Mouse (Mus musculus): Measurements from ENCODE around the gene Ano3. TPM values are rescaled to one million over a fixed set of nuclear protein-coding genes. Genes with fewer than 3 reads are reported as not detected.

The Ano3 gene
- polyA plus RNA-seq, 1 experiment from 2014 or later = 1.5 TPM

DNA sequence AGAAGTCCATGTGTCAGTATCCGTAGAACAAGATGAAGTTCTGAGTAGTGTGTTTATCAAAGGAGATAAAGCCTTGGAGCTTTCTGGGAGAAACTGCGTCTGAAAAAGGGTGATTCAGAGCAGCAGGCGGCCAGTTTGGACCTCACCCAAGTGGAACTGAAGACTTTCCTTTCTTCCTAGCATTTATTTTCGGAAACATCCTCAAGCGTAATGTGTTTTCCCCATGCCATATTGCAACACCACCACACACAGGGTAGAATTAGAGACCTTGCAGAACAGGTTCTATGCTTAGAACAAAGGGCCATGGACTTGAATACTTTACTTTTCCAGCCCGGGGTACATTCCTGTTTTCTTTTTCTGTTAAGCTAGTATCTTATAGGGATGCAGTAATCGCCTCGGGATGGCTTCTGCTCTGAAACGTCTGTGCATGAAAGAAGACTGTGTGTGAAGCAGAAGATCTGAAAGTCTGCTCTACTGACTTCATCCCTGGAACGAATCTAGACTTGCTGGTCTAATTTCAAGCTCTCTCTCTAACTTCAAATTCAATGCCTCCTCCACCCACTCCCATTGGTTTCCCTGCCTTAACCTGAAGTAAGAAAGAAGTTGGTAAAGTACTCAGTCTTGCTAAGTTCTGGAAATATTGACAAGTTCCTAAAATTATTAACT lies 240.5 kb downstream of the Ano3 start:
- H3K27ac ChIP-seq (ENCODE audit: low read depth, low read length) = no peak overlapping the region
- H3K36me3 ChIP-seq (ENCODE audit: control insufficient read depth, insufficient read depth, low read length) = no peaks in the 10 kb centered on the region
- no peaks in the 10 kb centered on the region for H3K4me1 ChIP-seq (ENCODE audit: control insufficient read depth, insufficient read depth, low read length)
- H3K9ac ChIP-seq (ENCODE audit: low read length) = no peak overlapping the region
- H3K9me3 ChIP-seq (ENCODE audit: control insufficient read depth, low read length) = no peaks in the 10 kb centered on the region
- H3K27me3 ChIP-seq (ENCODE audit: control insufficient read depth, insufficient read depth, low read length) = no peaks in the 10 kb centered on the region
- WGBS = 84% methylated on average over 10 of the region's 10 CpGs
- DNase-seq (ENCODE audit: low spot score, missing footprints) (no peak), ATAC-seq (ENCODE audit: low FRiP score) (no peak)
- no peak overlapping the region for H3K4me3 ChIP-seq (ENCODE audit: low read depth, low read length)
- H3K4me2 ChIP-seq = no peak overlapping the region

DNA sequence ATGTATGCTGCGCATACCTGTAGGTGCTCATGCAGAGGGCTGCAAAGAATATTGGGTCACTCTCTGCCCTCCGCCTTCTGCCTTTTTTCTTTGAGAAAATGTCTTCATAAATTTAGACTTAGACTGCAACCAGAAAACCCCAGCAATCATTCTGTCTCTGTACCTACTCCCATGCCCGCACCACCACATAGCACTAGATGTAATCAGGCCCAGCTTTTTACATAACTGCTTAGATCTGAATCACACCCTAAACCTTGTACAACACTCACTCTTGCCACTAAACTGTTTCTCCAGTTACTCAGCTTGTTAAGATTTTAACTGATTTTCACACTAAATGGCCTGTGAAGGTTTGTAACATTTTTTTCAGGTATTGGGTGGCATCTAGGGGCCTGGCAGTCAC lies 241.3 kb downstream of the Ano3 start:
- Histone ChIP-seq H3K4me2 (no peak overlapping the region), H3K4me3 (ENCODE audit: low read depth, low read length) (no peak overlapping the region), H3K9ac (ENCODE audit: low read length) (no peak overlapping the region), H3K9me3 (ENCODE audit: control insufficient read depth, low read length) (no peaks in the 10 kb centered on the region), H3K4me1 (ENCODE audit: control insufficient read depth, insufficient read depth, low read length) (no peaks in the 10 kb centered on the region), H3K27me3 (ENCODE audit: control insufficient read depth, insufficient read depth, low read length) (no peaks in the 10 kb centered on the region), H3K36me3 (ENCODE audit: control insufficient read depth, insufficient read depth, low read length) (no peaks in the 10 kb centered on the region), H3K27ac (ENCODE audit: low read depth, low read length) (no peak overlapping the region)
- ATAC-seq (ENCODE audit: low FRiP score) (no peak), DNase-seq (ENCODE audit: low spot score, missing footprints) (no peak)
- WGBS = 98% methylated on average over 3 of the region's 3 CpGs

DNA sequence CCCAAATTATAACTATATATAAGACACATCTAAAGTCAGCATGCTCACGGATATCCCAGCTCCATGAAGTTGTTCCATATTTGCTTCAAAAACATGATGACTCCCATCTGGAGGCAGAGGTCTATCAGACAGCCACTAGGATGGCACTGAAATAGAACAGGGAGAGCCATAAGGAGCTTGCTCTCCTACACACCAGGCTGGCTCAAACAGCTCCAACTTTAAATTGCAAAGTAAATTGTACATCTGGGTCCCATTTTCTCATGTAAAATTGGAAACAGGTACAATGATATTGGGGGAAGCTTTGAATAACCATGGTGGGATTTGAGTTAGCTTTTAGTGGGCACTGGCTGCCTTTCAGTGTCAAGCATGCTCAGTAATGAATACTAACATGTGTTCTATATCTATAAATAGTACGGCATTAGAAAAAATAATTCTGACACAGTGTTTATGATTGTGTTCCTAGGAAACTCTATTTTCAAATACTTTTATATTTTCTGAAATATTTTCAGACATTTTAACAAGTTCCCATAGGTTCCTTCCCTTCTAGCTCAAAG lies 279.6 kb downstream of the Ano3 start:
- Histone ChIP-seq H3K4me2 (no peak overlapping the region), H3K27ac (ENCODE audit: low read depth, low read length) (no peak overlapping the region), H3K36me3 (ENCODE audit: control insufficient read depth, insufficient read depth, low read length) (no peaks in the 10 kb centered on the region), H3K27me3 (ENCODE audit: control insufficient read depth, insufficient read depth, low read length) (no peaks in the 10 kb centered on the region), H3K4me1 (ENCODE audit: control insufficient read depth, insufficient read depth, low read length) (no peaks in the 10 kb centered on the region), H3K4me3 (ENCODE audit: low read depth, low read length) (no peak overlapping the region), H3K9me3 (ENCODE audit: control insufficient read depth, low read length) (no peaks in the 10 kb centered on the region), H3K9ac (ENCODE audit: low read length) (no peak overlapping the region)
- DNase-seq (ENCODE audit: low spot score, missing footprints) (no peak), ATAC-seq (ENCODE audit: low FRiP score) (no peak)
- 87% methylated on average over 2 of the region's 2 CpGs for WGBS

DNA sequence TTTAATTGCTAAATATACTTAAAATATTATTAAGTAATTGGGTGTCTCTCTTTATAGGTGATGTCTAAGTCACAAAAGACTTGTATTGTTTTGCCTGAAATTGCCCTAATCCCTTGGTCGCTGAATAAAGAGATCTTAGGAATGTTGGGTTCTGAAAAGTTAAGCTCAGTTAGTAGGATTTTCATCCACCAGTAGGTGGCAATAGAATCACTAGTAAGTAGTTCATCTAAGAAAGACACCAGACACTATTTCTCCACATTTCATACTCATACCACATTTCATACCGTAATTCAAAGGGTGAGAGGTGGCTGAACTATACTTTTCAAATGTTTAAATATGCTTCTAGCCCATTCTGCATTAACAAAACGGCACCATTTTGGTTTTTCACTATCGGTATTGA lies 287.4 kb downstream of the Ano3 start:
- peak; percentile 90 for DNase-seq (ENCODE audit: low spot score, missing footprints)
- Histone ChIP-seq H3K4me1 (ENCODE audit: control insufficient read depth, insufficient read depth, low read length) (no peaks in the 10 kb centered on the region), H3K27me3 (ENCODE audit: control insufficient read depth, insufficient read depth, low read length) (no peaks in the 10 kb centered on the region), H3K9me3 (ENCODE audit: control insufficient read depth, low read length) (no peaks in the 10 kb centered on the region), H3K36me3 (ENCODE audit: control insufficient read depth, insufficient read depth, low read length) (no peaks in the 10 kb centered on the region), H3K4me3 (ENCODE audit: low read depth, low read length) (no peak overlapping the region), H3K27ac (ENCODE audit: low read depth, low read length) (no peak overlapping the region), H3K9ac (ENCODE audit: low read length) (no peak overlapping the region), H3K4me2 (no peak overlapping the region)
- WGBS = 53% methylated on average over 4 of the region's 4 CpGs
- peak; percentile 68; the same call in 1 of the 2 replicates for ATAC-seq (ENCODE audit: low FRiP score)

DNA sequence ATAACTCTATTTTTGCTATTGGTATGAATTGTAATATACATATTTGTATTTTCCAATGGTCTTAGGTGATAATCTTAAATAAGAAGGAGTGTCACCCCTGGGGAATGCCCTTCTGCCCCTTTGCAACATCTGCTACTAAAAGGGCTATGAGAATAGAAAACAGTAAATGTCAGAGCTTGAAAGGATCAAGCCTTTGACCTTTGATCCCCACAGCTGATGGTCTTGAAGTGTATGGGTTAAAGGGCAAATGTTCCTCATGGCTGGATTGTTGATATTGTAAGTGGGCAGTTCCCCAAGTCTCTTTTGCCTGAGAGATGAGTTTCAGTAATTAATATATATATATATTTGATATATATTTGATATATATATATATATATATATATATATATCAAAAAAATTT lies 305.9 kb downstream of the Ano3 start:
- Histone ChIP-seq H3K9me3 (ENCODE audit: control insufficient read depth, low read length) (no peaks in the 10 kb centered on the region), H3K4me1 (ENCODE audit: control insufficient read depth, insufficient read depth, low read length) (no peaks in the 10 kb centered on the region), H3K9ac (ENCODE audit: low read length) (no peak overlapping the region), H3K4me2 (no peak overlapping the region), H3K36me3 (ENCODE audit: control insufficient read depth, insufficient read depth, low read length) (no peaks in the 10 kb centered on the region), H3K27me3 (ENCODE audit: control insufficient read depth, insufficient read depth, low read length) (no peaks in the 10 kb centered on the region), H3K27ac (ENCODE audit: low read depth, low read length) (no peak overlapping the region), H3K4me3 (ENCODE audit: low read depth, low read length) (no peak overlapping the region)
- DNase-seq (ENCODE audit: low spot score, missing footprints) (no peak), ATAC-seq (ENCODE audit: low FRiP score) (0 out of 2 replicates have a peak, but pooled peaks have one; percentile 33)

DNA sequence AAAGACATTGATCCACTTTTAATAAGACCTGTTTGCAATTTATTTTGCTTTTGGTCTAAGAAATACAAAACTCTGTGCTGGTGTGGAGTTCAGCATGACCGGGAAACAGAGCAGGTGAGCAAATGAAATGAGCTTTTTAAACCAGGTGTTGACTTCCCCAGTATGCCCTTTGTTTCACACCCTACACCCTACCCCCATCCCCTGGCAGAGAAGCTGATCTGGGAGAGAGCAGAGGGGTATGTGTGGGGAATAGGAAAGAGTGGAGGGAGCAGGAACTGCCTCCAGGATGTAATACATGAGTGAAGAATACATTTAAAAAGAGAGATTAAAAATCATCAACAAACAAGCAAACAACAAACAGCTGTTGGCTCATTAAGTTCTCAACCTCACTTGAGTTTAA lies 306.4 kb downstream of the Ano3 start:
- Histone ChIP-seq H3K4me2 (no peak overlapping the region), H3K27me3 (ENCODE audit: control insufficient read depth, insufficient read depth, low read length) (no peaks in the 10 kb centered on the region), H3K9me3 (ENCODE audit: control insufficient read depth, low read length) (no peaks in the 10 kb centered on the region), H3K36me3 (ENCODE audit: control insufficient read depth, insufficient read depth, low read length) (no peaks in the 10 kb centered on the region), H3K9ac (ENCODE audit: low read length) (no peak overlapping the region), H3K4me1 (ENCODE audit: control insufficient read depth, insufficient read depth, low read length) (no peaks in the 10 kb centered on the region), H3K4me3 (ENCODE audit: low read depth, low read length) (no peak overlapping the region), H3K27ac (ENCODE audit: low read depth, low read length) (no peak overlapping the region)
- DNase-seq (ENCODE audit: low spot score, missing footprints) (no peak), ATAC-seq (ENCODE audit: low FRiP score) (0 out of 2 replicates have a peak, but pooled peaks have one; percentile 27)
- 76% methylated on average over 1 of the region's 1 CpGs for WGBS

Other genes starting within 250 kb of the Ano3 start
- gene Muc15, start 229.6 kb downstream of the Ano3 start, polyA plus RNA-seq (2014; fragmentation: Nextera tagmentation; extraction: Ambion mirVana) = 0.04 TPM in 1 of 2 replicates, not detected in the other
- not detected in 2 replicates for gene Gm13941, start 155.1 kb upstream of the Ano3 start, polyA plus RNA-seq (2014; fragmentation: Nextera tagmentation; extraction: Ambion mirVana)
- gene Gm15130, start 202.0 kb upstream of the Ano3 start, polyA plus RNA-seq (2014; fragmentation: Nextera tagmentation; extraction: Ambion mirVana) = not detected in 2 replicates

Data from midbrain, embryonic 11.5 days (tissue).